Comparison of ENCODE assay signal across 9 mouse cellular contexts in the genomic region with DNA sequence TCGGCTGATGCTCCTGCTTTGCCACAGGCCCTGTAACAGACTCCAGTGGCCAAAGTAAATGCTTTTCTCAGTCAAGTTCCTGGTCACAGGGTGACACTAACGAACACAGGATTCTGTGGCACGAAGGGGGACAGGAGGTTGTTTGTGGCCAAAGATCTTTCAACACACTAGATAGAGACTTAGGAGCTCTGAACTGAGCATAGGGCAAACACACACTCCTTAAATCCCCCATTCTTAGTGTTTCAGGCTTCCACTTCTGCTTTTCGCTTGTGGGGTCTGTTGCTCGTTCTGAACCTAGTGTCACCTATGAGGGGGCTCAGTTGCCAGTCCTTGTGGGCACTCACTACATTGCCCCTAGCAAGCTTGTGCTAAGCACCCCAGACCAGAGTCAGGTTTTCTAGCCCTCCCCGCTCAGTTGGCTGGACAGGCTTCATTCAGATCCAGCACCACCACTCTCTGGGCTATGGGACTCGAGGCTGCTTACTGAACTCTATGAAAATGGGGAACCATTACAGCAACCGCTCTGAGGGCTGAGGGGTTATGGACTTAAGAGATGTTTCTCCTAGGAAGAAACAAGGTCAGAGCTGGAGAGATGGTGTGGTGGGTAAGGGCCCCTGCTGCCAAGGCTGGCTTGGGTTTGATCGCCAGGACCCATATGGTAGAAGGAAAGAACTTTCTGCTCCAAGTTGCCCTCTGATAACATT. TPM values are rescaled to one million over a fixed set of nuclear protein-coding genes. Genes with fewer than 3 reads are reported as not detected.
DNase-seq lines count a peak whose midpoint lies in the region; ATAC-seq and TF ChIP-seq lines count a peak whose summit lies in the region.
"Had no signal": no experiment of that assay in that cellular context is flagged by ENCODE, and none has a peak within 500 bp of the region (broad histone marks: within the 10 kb centered on the region; RNA-seq: fewer than 3 reads in every experiment).

No protein-coding gene starts in this region.

- no peak for TF ChIP-seq CTCF in ES-Bruce4 (IDR thresholded peaks at IDR 0.05; ENCODE audit: low read depth, low read length)
- TF ChIP-seq CTCF in forebrain, postnatal 0 days (IDR thresholded peaks at IDR 0.05; ENCODE audit: low read depth): no peak

- H3K4me2 ChIP-seq in intestine, embryonic 14.5 days (ENCODE audit: low read length): no peak overlapping the region
- no peak overlapping the region for H3K4me2 ChIP-seq in intestine, embryonic 15.5 days (replicated peaks)
- H3K4me2 ChIP-seq in embryonic facial prominence, embryonic 14.5 days (ENCODE audit: low read depth, low read length): peak overlapping the region; percentile 54; the same call in 1 of the 2 replicates
- no peak overlapping the region for H3K4me2 ChIP-seq in forebrain, postnatal 0 days (ENCODE audit: low read depth)
- H3K4me2 ChIP-seq: midbrain, embryonic 15.5 days had no signal

- no peak overlapping the region for H3K4me3 ChIP-seq in intestine, embryonic 14.5 days (ENCODE audit: low read depth, low read length)
- no peak overlapping the region for H3K4me3 ChIP-seq in intestine, embryonic 15.5 days (replicated peaks)
- H3K4me3 ChIP-seq in ES-Bruce4 (ENCODE audit: low read depth, low read length): no peak overlapping the region
- no peak overlapping the region for H3K4me3 ChIP-seq in embryonic facial prominence, embryonic 14.5 days (ENCODE audit: low read depth, low read length)
- H3K4me3 ChIP-seq in forebrain, postnatal 0 days (ENCODE audit: low read depth, low read length): no peak overlapping the region
- H3K4me3 ChIP-seq: midbrain, embryonic 15.5 days had no signal

- no peak for DNase-seq in intestine, embryonic 14.5 days (ENCODE audit: low spot score)
- DNase-seq in embryonic facial prominence, embryonic 14.5 days (ENCODE audit: low spot score): no peak
- no peak for DNase-seq in cerebellum, adult 11-12 months
- no peak for DNase-seq in adrenal gland, postnatal 36 days
- DNase-seq in forebrain, postnatal 0 days: no peak

- H3K27me3 ChIP-seq in intestine, embryonic 14.5 days (replicated peaks; ENCODE audit: control insufficient read depth, insufficient read depth, low read length): no peaks in the 10 kb centered on the region
- H3K27me3 ChIP-seq in intestine, embryonic 15.5 days (replicated peaks): 0 out of 2 replicates have a peak, but pooled peaks cover 3% of the 10 kb centered on the region
- no peaks in the 10 kb centered on the region for H3K27me3 ChIP-seq in ES-Bruce4 (ENCODE audit: control insufficient read depth, insufficient read depth, low read length, poor library complexity, severe bottlenecking)
- no peaks in the 10 kb centered on the region for H3K27me3 ChIP-seq in embryonic facial prominence, embryonic 14.5 days (replicated peaks; ENCODE audit: control insufficient read depth, insufficient read depth, low read length)
- H3K27me3 ChIP-seq in forebrain, postnatal 0 days (ENCODE audit: insufficient read depth, low read length): no peaks in the 10 kb centered on the region
- H3K27me3 ChIP-seq: midbrain, embryonic 15.5 days had no signal

- no peak overlapping the region for H3K9ac ChIP-seq in intestine, embryonic 14.5 days (ENCODE audit: low read length)
- no peak overlapping the region for H3K9ac ChIP-seq in intestine, embryonic 15.5 days
- H3K9ac ChIP-seq in ES-Bruce4 (ENCODE audit: low read depth, poor library complexity, severe bottlenecking): peak overlapping the region; percentile 17
- H3K9ac ChIP-seq in embryonic facial prominence, embryonic 14.5 days (ENCODE audit: low read depth, low read length): peak overlapping the region; percentile 9; the same call in 1 of the 2 replicates
- H3K9ac ChIP-seq in forebrain, postnatal 0 days: no peak overlapping the region
- H3K9ac ChIP-seq: midbrain, embryonic 15.5 days had no signal

- H3K36me3 ChIP-seq in intestine, embryonic 14.5 days (ENCODE audit: control insufficient read depth, insufficient read depth, low read length): no peaks in the 10 kb centered on the region
- H3K36me3 ChIP-seq in intestine, embryonic 15.5 days: no peaks in the 10 kb centered on the region
- H3K36me3 ChIP-seq in ES-Bruce4 (ENCODE audit: control insufficient read depth, insufficient read depth, low read length, poor library complexity, severe bottlenecking): no peaks in the 10 kb centered on the region
- H3K36me3 ChIP-seq in embryonic facial prominence, embryonic 14.5 days (ENCODE audit: control insufficient read depth, insufficient read depth, low read length): no peaks in the 10 kb centered on the region
- no peaks in the 10 kb centered on the region for H3K36me3 ChIP-seq in forebrain, postnatal 0 days (ENCODE audit: insufficient read depth)
- H3K36me3 ChIP-seq: midbrain, embryonic 15.5 days had no signal

- peaks cover 34% of the 10 kb centered on the region for H3K4me1 ChIP-seq in intestine, embryonic 14.5 days (replicated peaks; ENCODE audit: control insufficient read depth, insufficient read depth, low read length)
- H3K4me1 ChIP-seq in intestine, embryonic 15.5 days (replicated peaks): peaks cover 35% of the 10 kb centered on the region
- peaks cover 15% of the 10 kb centered on the region for H3K4me1 ChIP-seq in ES-Bruce4 (ENCODE audit: control insufficient read depth, insufficient read depth, low read length)
- H3K4me1 ChIP-seq in embryonic facial prominence, embryonic 14.5 days (ENCODE audit: control insufficient read depth, insufficient read depth, low read length): peaks cover 36% of the 10 kb centered on the region
- peaks cover 26% of the 10 kb centered on the region for H3K4me1 ChIP-seq in forebrain, postnatal 0 days (ENCODE audit: insufficient read depth)

- H3K27ac ChIP-seq in intestine, embryonic 14.5 days (ENCODE audit: low read depth): 0 out of 2 replicates have a peak overlapping the region, but pooled peaks have one; percentile 25
- no peak overlapping the region for H3K27ac ChIP-seq in intestine, embryonic 15.5 days
- H3K27ac ChIP-seq in ES-Bruce4 (ENCODE audit: insufficient read depth, low read length): peak overlapping the region; percentile 49
- H3K27ac ChIP-seq in embryonic facial prominence, embryonic 14.5 days (replicated peaks; ENCODE audit: low read depth, low read length): peak overlapping the region; percentile 75; the same call in 1 of the 2 replicates
- no peak overlapping the region for H3K27ac ChIP-seq in forebrain, postnatal 0 days (ENCODE audit: low read depth, low read length)
- H3K27ac ChIP-seq: midbrain, embryonic 15.5 days had no signal

- H3K9me3 ChIP-seq in intestine, embryonic 14.5 days (ENCODE audit: control insufficient read depth, low read length): no peaks in the 10 kb centered on the region
- H3K9me3 ChIP-seq in intestine, embryonic 15.5 days: no peaks in the 10 kb centered on the region
- H3K9me3 ChIP-seq in ES-Bruce4 (replicated peaks; ENCODE audit: control insufficient read depth, insufficient read depth, low read length, poor library complexity, severe bottlenecking): no peaks in the 10 kb centered on the region
- no peaks in the 10 kb centered on the region for H3K9me3 ChIP-seq in embryonic facial prominence, embryonic 14.5 days (ENCODE audit: control insufficient read depth, low read length)
- H3K9me3 ChIP-seq in forebrain, postnatal 0 days (ENCODE audit: low read length): no peaks in the 10 kb centered on the region
- H3K9me3 ChIP-seq: midbrain, embryonic 15.5 days had no signal

- no peak for ATAC-seq in intestine, embryonic 14.5 days (replicated peaks; ENCODE audit: low FRiP score, low TSS enrichment, low read depth)
- ATAC-seq in intestine, embryonic 15.5 days: no peak
- no peak for ATAC-seq in embryonic facial prominence, embryonic 14.5 days (ENCODE audit: low read depth)
- ATAC-seq in megakaryocyte, adult 5-6 weeks (ENCODE audit: poor library complexity, severe bottlenecking): peak; percentile 42
- no peak for ATAC-seq in forebrain, postnatal 0 days
- ATAC-seq: midbrain, embryonic 15.5 days had no signal

- TF ChIP-seq POLR2A in ES-Bruce4 (IDR thresholded peaks at IDR 0.05; ENCODE audit: insufficient read depth, low read length): no peak

- 86% methylated on average over 9 of the region's 9 CpGs for WGBS in intestine, embryonic 14.5 days
- 88% methylated on average over 9 of the region's 9 CpGs for WGBS in intestine, embryonic 15.5 days
- 86% methylated on average over 9 of the region's 9 CpGs for WGBS in embryonic facial prominence, embryonic 14.5 days
- WGBS in forebrain, postnatal 0 days: 88% methylated on average over 9 of the region's 9 CpGs

- TF ChIP-seq EP300 in ES-Bruce4 (IDR thresholded peaks at IDR 0.05; ENCODE audit: insufficient read depth, low read depth, low read length): no peak

RNA-seq across cellular contexts. Expression of gene Uck2, which starts 16.6 kb away (rescaled TPM):
- 47.3 and 53.0 TPM in 2 replicates for polyA plus RNA-seq in intestine, embryonic 14.5 days (2014; fragmentation: Nextera tagmentation; extraction: Ambion mirVana)
- polyA plus RNA-seq in intestine, embryonic 15.5 days (2015; fragmentation: Nextera tagmentation; extraction: Ambion mirVana): 49.5 and 52.3 TPM in 2 replicates
- polyA plus RNA-seq in ES-Bruce4 (2011; ENCODE audit: insufficient read depth, insufficient read length, low read depth, missing spikeins): 255 and 287 TPM in 2 replicates
- 54.8 and 56.2 TPM in 2 replicates for polyA plus RNA-seq in embryonic facial prominence, embryonic 14.5 days (2014; fragmentation: Nextera tagmentation; extraction: Ambion mirVana)
- total RNA-seq in megakaryocyte, adult 5-6 weeks (2015): 71.2 and 79.5 TPM in 2 replicates
- total RNA-seq in megakaryocyte, adult 5-6 weeks (2017): 75.3 and 77.6 TPM in 2 replicates
- 10 to 100 TPM; 60.6 to 65.0 TPM for total RNA-seq in adrenal gland, postnatal 36 days (2021)
- 80.7 and 82.2 TPM in 2 replicates for total RNA-seq in forebrain, postnatal 0 days (2014; rRNA removed)
- polyA plus RNA-seq in forebrain, postnatal 0 days (2015; fragmentation: Nextera tagmentation; extraction: Ambion mirVana): 48.2 and 59.3 TPM in 2 replicates

RNA-seq across cellular contexts. Expression of gene Tmco1, which starts 39.7 kb away (rescaled TPM):
- 94.9 and 99.4 TPM in 2 replicates for polyA plus RNA-seq in intestine, embryonic 14.5 days (2014; fragmentation: Nextera tagmentation; extraction: Ambion mirVana)
- 101 and 109 TPM in 2 replicates for polyA plus RNA-seq in intestine, embryonic 15.5 days (2015; fragmentation: Nextera tagmentation; extraction: Ambion mirVana)
- 43.7 and 46.1 TPM in 2 replicates for polyA plus RNA-seq in ES-Bruce4 (2011; ENCODE audit: insufficient read depth, insufficient read length, low read depth, missing spikeins)
- 80.6 and 90.0 TPM in 2 replicates for polyA plus RNA-seq in embryonic facial prominence, embryonic 14.5 days (2014; fragmentation: Nextera tagmentation; extraction: Ambion mirVana)
- total RNA-seq in megakaryocyte, adult 5-6 weeks (2015): 168 and 194 TPM in 2 replicates
- 167 and 196 TPM in 2 replicates for total RNA-seq in megakaryocyte, adult 5-6 weeks (2017)
- total RNA-seq in adrenal gland, postnatal 36 days (2021): 100 to 1,000 TPM; 148 to 170 TPM
- total RNA-seq in forebrain, postnatal 0 days (2014; rRNA removed): 55.2 and 60.4 TPM in 2 replicates
- polyA plus RNA-seq in forebrain, postnatal 0 days (2015; fragmentation: Nextera tagmentation; extraction: Ambion mirVana): 70.0 and 76.7 TPM in 2 replicates

Comparison
In these comparisons a context has a peak if more than half of its experiments do, and no peak if none do; other contexts are left out.
1. H3K27ac ChIP-seq: peak in intestine, embryonic 14.5 days (single experiment), ES-Bruce4 (single experiment) and embryonic facial prominence, embryonic 14.5 days (single experiment); none in intestine, embryonic 15.5 days (single experiment) and forebrain, postnatal 0 days (single experiment).
2. H3K9ac ChIP-seq: peak in ES-Bruce4 (single experiment) and embryonic facial prominence, embryonic 14.5 days (single experiment); none in intestine, embryonic 14.5 days (single experiment), intestine, embryonic 15.5 days (single experiment) and forebrain, postnatal 0 days (single experiment).